Mouse (Mus musculus) megakaryocyte, embryonic 14.5 days (primary cell): ENCODE measurements around the gene Hoxa2.

Experiments used
- FLI1 ChIP-seq: IDR thresholded peaks from 2 replicates; pipeline ENCODE4 v1.6.1; 2012; ENCODE audit warnings: low read length, inconsistent platforms, mixed read lengths
- GATA1 ChIP-seq: IDR thresholded peaks from 3 replicates; pipeline ENCODE4 v1.6.1; 2012; ENCODE audit warnings: mixed read lengths, low read length, inconsistent platforms, borderline replicate concordance

DNA sequence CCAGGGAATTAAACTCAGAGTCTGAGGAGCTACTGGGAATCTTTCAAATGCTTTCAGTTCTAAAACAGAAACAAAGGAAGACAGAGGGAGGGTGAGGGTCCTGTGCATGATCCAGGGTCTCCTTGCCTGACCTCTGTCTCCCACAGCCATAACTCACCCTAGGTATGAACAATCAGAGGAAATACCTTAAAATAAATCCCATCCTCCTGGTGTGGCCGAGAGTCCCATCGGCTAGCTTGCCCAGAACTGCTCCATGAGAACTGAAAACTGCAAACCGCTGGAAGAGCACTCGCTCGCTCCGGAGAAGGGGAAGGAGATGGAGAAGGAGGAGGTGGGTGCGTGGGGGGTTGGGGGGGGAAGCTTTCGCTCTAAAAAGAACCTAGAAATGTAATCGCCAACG lies 15.1 kb upstream of the Hoxa2 start:
- TF ChIP-seq GATA1 (no peak), FLI1 (no peak)
